Mouse (Mus musculus) frontal cortex, postnatal 25 days (tissue): ENCODE results near the gene S100a6.

ENCODE experiments used
- DNase-seq, 2 experiments: peaks; one replicate each; pipeline ENCODE4 v3.0.0; 2022; ENCODE audit warnings: low spot score in 2 of 2

S100a6 gene

DNA sequence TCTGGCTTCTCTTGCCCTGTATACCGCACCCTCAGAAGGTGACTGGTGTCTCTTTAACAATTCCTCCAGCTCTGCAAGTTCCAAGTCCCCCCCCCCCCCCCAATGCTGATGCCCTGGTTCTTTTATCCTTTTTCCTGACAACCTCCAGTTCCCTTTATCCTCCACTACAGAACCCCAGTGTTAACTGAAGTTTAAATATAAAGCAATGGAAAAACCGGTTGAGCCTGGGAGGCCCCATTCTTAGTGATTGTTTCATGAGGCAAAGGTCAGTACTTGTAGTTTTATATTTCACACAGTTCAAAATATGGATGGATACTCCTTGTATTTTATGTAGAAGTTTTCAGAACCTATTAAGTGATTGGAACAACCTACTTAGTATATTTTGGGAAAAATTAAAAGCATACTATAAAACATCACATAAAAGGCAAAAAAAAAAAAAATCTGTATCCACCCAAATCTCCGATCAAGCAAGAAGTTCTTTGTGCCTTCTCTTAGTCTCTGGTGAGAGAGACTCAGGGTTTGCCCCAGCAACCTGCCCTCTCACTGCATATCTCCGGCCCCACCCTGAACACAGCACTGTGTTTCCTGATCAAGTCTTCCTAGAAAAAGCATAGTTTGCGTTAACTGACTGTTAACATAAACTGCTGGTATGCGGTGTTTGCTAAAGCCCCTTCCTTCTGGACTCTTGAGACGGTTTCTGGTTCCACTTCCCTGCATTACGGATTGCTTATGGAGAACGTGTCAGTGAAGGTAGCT, 13.8 kb downstream of the S100a6 start:
- DNase-seq = no peak

DNA sequence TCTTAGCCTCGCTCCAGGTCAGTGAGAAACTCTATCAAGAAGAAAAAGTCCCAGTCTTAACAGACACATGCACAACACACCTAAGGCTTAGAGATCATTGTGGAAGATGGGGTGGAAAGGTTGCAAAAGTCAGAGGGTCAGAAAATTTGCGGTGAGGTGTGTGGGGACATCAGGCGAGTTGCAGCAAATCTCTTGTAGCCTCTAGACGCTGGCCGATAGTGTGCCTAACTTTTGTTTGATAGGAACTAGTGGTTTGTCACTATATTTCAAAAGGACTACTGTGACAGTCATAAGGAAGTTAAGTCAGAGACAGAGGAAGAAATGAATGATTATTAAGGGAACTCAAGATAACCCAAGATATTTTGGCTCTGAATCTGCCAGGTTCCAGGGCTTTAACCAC, 14.7 kb downstream of the S100a6 start:
- no peak for DNase-seq

DNA sequence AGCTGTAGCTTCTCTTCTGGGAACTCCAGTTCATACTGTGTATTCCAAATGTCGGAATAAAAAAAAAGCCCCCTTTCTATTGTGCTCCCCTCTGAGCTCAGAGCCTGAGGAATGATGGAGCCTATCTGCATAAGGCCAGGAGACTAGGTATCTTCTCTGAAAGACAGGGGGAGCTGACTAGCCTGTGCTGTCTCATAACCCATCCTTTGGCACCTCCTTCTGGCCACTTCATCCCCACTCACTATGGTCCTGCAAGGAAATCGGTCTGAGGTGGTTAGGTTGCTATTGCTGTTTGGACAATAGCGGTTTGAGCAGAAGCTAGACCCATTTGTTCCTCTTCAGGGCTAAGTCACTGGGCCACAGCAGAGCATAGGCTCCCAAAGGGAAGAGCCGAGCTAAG, 15.1 kb downstream of the S100a6 start:
- no peak for DNase-seq

DNA sequence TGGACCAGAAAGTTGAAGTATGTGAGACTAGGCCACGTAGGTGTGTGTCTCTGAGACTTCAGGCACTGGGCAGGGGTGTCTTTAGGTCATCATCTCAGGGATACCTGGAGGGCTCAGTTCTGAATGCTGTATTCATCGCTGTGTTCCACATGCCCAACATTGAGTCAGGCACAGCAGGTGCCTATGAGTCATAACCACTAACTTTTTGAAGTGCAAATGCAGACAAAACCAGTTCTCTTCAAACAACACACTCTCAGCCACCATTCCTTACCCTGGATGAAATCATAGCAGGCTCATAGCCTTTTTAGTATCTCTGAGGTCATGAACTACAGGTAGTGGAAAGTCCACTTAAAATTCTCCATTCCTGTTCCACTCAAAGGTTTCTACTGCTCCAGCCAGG, 16.6 kb downstream of the S100a6 start:
- no peak for DNase-seq

DNA sequence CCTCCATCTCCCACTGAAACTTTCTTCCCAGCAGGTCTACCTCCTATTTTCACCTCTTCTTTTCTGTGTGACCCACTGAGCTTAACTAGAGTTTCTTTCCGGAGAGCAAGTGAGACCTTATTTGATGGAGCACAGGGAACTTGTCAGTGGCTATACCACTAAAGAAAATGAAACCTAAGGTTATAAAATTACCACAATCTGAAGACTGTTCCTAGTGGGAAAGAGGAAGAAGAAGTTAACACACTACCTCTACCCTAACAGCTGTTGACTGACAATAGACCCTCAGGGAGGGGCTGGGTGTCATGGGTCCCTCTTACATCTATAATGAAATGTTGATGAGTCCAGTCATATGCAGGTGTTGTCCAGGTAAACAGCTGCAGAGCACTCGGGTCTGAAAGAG, 19.3 kb downstream of the S100a6 start:
- DNase-seq = no peak

DNA sequence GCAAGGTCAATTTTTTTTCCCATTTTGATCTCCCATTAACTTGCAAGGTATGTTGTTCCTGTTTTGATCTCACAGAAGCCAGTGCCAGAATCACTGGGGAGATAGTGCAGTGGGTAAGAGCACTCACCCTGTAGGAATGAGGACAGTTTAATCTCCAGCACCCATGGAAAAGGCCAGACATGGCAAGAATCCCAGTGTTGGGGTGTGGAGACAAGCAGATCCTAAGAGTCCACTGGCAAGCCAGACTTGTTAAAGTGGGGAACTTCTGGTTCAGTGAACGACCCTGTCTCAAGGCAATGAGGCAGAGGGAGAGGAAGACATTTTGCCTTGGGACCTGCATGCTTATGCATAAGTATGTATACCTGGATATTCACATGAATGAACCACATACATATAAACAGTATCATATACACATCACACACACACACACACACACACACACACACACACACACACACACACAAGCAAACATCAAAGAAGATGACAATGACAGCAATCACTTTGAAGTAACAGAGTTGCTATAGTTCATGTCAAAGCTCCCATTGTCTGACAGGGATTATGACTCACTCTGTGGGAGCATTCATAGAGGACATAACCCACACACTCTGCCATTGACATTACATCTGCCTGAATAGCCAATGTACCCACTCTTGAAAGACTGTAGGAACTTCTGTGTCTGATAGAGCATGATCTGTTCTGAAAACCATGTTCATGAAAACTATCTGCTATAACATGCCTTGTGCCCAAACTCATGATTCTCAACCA, 26.0 kb downstream of the S100a6 start:
- no peak for DNase-seq

DNA sequence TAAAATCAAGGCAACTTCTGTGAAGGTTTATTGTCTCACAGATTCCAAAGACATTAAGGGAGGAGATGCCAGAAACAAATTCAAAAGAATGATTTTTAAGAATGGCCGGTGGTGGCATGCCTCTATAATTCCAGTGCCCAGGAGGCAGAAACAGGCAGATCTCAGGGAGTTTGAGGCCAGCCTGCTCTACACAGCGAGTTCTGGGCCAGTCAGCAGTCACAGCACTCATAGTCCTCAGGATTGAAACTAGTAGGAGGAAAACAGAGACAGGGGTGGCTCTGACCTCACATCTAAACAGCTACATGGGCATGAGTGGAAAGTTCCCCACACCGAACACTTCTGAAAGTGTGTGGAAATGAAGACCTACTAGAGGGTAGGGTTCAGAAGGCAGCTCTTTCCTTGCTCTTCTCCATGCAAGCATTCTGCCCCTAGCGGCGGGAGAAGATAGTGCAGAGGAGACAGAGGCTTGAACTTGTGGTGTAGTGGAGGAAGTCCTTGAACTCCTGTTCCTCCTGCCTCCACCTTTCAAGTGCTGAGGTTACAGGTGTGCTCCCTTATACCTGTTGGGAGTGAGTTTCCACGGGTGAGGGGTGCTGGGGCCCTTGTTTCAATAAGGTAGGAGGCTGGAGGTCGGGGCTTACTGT, 27.0 kb downstream of the S100a6 start:
- no peak for DNase-seq

DNA sequence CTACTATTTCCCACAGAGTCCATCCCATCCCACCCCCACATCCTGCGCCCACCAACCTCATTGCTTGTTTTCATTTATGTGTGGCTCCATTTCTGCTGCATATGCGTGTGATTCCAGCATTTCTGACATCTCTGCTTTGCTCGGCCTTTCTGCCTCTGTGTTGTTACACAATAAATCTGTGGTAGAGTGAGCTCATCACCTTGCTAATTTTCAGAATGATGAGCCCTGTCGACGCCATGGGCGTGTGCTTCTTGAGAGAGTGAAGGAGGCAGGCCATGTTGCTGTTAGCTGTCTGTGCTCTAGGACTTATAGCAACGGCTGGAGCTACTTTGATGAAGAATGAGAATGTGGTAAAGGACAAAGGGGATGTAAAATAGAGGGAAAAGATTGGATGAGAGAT, 28.3 kb downstream of the S100a6 start:
- DNase-seq = no peak

DNA sequence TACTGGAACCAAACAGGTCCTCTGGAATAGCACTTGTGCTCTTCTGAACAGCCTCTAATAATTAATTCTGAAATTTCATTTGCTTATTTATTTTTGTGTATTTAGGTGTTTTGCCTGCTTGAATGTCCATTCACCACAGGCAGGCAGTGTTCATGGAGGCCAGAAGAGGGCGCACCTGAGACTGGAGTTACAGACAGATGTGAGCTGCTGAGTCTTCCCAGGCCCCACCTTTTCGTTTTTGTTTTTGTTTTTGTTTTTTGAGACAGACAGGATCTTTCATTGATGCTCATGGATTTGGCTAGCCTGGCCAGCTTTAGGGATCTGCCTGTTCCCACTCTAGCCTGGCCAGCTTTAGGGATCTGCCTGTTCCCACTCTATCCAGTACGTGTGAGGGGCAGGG, 31.5 kb downstream of the S100a6 start:
- peak in 1 of 2 experiments; percentile 26 for DNase-seq

DNA sequence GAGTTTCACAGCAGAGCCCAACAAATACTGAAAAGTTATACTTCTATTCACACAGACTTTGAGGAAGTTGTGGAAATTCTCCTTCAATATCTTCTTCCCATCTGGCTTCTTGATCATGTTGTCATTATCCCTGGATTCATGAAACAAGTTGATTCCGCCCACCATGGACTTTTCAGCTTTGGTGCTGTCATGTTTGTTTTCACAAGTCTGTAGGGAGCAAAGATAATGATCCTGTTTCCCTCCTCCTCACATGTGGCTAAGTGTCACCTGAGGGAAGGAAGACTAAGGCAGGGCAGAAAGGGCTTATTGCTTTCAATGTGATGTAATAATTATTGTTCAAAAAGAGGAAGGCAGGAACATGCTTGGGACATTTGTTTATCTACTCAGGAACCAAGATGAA, 34.6 kb downstream of the S100a6 start:
- DNase-seq = no peak

DNA sequence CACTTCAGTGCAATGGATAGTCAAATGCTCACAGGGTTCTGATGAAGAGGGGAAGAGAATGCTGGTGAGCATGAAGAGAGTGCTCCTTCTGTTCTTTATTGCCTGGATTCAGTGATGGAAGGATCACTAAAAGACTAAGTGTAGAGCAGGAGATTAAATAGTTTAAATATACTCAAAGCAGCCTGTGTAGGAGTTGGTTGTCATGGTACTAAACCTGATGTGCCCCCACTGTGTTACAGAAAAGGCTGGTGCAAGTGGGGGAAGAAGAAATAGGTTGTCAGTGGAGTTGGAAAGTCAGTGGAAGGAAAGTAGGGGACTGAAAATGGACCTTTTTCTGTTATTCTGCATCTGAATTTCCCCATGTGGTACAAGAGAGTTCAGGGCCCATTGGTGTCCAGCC, 36.3 kb downstream of the S100a6 start:
- no peak for DNase-seq

DNA sequence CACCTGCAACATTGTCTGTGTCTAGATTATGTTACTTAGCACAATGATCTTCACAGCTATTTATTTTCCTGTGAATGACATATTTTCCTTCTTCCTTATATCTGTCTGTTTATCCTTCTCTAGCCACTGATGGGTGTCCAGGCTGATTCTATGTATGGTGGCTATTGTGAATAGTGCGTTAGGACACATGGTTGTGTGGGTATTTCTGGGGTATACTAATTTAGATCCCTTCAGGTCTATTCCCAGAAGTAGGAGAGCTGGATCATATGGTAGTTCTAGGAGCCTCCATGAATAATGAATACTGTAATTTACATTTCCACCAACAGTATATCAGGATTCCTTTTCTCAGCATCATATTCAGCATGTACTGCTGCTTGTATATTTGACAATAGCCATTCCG, 37.1 kb downstream of the S100a6 start:
- no peak for DNase-seq

DNA sequence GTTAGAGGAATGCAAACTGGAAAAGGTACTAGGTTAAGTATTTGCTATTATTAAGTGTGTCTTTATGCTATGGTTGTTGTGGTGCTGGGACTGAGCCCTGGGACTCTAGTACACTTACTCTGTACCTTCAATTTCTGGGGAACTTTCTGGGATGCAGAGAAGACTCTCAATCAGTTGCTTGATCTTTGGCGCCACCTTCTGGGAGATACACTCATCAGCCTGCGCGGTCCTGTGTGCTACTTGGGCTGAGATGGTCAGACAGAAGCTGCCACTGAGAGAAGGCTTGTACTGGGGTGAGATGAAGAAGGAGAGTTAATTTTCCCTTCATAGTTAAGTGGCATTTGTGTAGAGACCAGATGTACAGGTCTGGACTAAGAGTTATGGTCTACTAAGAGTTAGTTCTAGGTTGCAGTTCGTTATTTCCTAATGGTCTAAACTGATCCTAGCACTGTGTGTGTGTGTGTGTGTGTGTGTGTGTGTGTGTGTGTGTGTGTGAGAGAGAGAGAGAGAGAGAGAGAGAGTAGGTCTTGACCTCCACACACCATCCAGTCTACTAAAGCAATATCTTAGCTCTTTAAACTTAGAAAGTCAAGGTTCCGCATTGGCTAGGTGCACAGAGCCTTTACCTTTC, 40.3 kb downstream of the S100a6 start:
- DNase-seq = peak; percentile 77 to 78

DNA sequence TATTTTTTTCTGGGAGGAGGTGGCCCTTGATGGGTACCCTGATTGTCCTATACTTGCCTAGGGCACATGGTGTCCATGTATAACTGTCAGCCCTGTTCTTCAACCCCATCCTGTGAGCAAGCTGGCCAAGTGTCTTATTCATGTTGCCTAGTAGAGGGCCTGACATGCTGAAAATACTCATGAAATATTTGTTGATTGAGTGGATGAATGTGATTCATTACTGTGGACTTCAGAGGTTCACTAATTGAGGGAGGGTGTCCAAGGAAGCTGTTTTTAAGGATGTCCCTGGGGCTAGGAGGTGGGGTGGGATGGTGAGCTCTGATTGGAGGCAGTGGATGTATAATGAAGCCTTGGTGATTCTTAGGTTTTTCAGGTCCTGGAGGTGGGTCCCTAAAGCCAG, 41.0 kb downstream of the S100a6 start, which contains the start of gene S100a7a:
TSS of gene S100a7a (plus strand) at position 301 of the 400 bp plus-strand sequence.
- no peak for DNase-seq

DNA sequence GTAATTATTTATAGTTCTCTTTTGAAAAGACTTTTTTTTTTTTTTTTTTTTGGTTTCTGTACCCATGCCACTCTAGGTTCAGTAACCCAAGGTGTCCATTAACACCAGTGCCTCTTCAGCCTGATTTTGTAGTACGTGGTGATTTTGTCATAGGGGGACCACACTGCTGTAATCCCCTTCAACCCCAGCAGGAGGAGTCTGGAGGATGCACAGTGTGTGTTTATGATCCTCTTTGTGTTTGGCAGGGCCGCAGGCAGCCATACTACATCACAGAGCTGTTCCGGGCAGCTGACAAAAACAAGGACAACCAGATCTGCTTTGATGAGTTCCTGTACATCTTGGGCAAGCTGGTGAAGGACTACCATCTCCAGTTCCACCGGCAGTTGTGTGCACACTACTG, 44.7 kb downstream of the S100a6 start:
- DNase-seq = no peak

DNA sequence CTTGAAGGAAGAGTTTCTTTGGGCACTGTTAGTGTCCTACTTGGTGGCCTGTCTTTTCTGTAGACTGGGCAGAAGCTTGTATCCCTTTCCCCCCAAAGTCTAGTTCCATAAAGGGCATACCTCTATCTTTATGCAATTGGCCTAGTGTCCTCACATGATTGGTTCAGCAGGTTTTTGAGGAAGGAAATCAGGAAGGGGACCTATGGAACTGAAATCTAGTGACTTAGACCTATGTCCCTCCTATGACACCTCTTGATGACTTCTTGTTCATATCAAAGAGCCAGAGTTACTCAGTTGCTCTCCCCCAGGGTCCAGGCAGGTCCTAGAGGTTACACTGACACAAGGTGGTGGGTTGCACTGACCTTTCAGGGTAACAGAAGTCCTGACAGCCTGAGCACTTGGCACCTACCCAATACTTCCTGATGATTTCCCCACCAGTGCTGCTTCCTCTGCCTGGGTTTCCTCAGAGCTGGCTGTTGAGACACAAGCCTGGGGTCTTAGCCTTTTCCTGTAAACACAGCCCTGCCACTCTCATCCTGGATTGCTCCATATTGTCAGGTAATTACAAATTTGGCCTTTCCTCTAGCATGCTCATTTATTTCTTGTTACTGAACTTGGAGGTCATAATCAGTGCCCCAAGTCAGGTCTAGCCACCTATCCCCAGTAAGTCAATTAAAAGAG, 46.8 kb downstream of the S100a6 start:
- DNase-seq = no peak

DNA sequence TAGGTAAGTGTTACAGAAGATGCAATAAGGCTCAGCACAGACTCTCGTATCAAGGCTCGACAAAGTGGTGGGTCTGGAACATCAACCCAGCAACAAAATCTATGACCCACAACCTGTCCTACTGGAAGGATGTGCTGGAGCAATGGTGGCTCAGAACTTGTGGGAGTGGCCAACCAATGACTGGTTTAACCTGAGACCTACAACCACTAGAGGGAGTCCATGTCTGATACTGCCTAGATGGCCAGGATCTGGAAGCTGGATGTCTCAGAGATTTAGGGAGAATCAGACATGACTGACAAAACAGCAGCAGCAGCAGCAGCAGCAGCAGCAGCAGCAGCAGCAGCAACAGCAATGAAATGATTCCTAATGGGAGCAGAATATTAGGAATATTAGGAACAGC, 51.5 kb downstream of the S100a6 start:
- DNase-seq = no peak

DNA sequence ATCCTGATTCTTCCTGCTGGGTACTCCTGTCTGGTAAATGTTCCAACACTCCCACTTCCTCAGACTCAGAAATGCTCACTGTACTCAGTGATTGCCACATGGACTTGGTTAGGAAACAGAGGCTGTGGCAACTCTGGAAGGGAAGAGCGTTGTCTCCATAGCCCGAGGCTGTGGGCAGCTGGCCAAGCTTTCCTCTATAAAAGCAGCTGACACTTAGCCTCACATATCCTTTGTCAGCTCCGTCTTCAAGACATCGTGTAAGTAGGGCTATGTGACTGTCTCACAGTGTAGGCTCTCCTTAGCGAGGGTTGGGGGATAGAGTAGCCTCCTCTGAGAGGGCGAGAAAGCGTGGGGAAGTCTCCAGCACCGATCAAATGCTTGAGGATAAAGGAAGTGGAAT, 56.2 kb downstream of the S100a6 start, which contains the start of gene S100a8:
TSS of gene S100a8 (plus strand) at position 133 of the 400 bp plus-strand sequence.
- DNase-seq = no peak
